Mouse (Mus musculus) left cerebral cortex, postnatal 36 days (tissue): ENCODE results near the gene Nsg2. TPM values are rescaled to one million over a fixed set of nuclear protein-coding genes. Genes with fewer than 3 reads are reported as not detected.

Experiments used
- DNase-seq, 2 experiments: peaks; one replicate each; pipeline ENCODE4 v3.0.0; 2021 to 2022; ENCODE audit warnings: low spot score in 2 of 2, mixed read lengths in 1 of 2
- intact Hi-C: fragments of 180-260 bp; cut with DNase I; formaldehyde crosslinking; loops from one replicate; pipeline ENCODE4 v1.15.1; 2025
- total RNA-seq, 2 experiments: library from RNA; stranded (reverse); gene quantifications; 2 replicates each; pipeline ENCODE4 v1.2.3; 2021

The Nsg2 gene
- total RNA-seq, 2 experiments from 2014 or later = 603 to 618 TPM

DNA sequence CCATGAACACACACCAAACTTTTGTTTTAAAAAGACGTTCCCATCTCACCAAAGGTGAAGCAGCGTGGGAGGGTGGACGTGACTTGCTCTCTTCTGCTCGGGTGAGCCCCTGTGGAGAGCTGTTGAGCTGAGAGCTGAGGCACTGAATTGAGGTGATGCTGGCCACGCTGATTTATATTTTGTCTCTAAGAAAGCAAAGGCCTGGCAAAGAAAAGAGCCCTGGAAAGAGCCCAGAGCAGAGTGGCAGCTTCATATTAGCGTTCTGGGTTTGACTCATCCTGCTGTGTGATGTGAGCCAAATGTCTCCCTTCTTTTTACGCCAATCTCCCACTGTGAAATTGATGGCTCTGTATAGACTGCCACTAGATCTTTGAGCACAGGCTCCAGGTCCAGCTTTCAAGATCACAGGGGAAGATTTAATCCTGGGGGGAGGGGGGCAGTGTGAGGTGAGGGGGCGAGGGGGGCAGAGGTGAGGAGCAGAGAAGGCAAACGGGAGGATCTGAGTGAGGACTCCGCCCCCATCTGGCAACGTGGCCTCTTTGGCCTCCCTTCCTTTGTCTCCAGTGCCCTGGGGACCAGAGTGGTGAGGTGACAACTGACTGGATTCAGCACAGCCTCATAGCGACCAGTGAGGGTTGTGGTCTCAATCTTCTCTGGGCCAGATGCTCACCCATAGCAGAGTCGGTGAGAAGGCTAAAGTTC, 9.8 kb downstream of the Nsg2 start:
- DNase-seq = no peak
- intact Hi-C loops = no loop called here

- intact Hi-C loops = no loop called here
- DNase-seq = no peak
These were observed 10.4 kb downstream of the Nsg2 start for GRCm38 (mm10) chr11:32010663-32010970.

DNA sequence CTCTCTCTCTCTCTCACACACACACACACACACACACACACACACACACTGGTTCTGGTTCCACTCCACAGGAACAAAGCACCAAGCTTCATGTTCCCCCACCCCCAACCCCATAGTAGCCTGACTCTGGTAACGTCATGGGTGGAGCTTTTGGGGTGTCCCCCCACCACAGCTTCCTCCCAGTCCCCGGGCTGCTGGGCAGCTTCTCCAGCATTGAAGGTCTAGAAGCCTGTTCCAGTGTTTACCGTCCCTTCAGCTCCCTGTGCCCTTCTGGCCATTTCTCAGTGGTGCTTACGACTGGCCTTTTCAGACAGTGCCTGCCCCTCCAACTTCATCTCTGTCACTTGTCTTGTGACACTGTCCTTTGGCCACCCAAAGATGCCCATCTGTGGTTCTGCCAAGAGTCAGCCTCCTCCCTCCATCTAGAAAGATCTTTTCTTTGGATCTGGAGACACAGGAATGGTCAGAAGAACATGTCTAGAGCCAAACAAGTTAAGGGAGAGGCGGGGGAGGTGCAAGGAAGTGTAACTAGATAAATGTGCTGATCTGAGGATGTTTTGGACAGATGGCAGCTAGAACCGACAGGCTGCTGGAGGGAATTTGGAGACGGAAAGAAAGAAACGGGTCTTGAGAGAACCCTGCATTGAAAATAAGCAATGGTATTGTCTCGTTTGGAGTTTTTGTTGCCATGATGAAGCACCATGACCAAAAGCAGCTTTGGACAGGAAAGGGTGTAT, 11.8 kb downstream of the Nsg2 start:
- intact Hi-C loops = no loop called here
- DNase-seq = peak in 1 of 2 experiments; percentile 54

- intact Hi-C loops = no loop called here
- DNase-seq = no peak
These were observed 12.8 kb downstream of the Nsg2 start for GRCm38 (mm10) chr11:32013014-32013427.

DNA sequence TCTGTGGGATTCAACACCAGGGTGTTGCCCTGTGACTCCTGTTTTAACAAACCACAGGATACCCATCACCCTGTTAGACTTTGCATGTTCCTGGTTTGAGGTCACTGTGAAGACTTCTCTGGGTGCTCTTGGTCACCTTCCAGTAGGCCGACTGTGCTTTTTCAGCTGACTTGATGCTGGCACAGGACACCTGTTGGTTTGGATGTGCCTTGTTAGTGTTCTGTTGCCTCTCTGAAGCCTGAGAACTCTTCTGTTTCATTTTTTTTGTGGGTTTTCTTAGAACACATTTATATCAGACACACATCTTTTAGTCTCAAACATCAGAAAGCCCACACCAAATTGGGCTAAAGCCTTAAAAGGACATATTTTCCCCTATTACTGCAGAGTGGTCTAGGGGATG, 13.3 kb downstream of the Nsg2 start:
- no peak for DNase-seq
- intact Hi-C loops = no loop called here

DNA sequence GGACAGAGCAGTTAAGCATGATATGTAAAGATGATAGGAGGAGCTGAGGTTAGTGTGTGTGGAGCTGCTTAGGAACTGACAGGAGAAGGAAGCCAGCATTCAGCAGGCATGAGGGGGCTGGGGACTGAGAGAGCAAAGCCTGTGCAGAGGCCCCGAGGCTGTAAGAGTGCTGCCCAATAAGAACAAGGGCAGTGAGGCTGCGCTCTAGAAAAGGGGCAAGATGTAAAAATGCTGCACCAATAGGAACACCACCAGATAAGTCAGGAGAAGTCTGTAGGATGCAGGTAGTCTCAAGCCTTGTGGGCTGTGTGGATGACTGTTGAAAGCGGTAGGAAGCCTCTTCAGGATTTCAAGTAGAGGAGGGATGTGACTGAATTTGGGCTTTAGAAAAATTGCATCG, 17.9 kb downstream of the Nsg2 start:
- intact Hi-C loops = loop anchor here (5.0 kb wide), 1 partner anchor 44 kb away; no protein-coding TSS in a partner anchor
- DNase-seq = no peak

GRCm38 (mm10) chr11:32020031-32020965, 20.0 kb downstream of the Nsg2 start:
- DNase-seq = no peak
- intact Hi-C loops = no loop called here

DNA sequence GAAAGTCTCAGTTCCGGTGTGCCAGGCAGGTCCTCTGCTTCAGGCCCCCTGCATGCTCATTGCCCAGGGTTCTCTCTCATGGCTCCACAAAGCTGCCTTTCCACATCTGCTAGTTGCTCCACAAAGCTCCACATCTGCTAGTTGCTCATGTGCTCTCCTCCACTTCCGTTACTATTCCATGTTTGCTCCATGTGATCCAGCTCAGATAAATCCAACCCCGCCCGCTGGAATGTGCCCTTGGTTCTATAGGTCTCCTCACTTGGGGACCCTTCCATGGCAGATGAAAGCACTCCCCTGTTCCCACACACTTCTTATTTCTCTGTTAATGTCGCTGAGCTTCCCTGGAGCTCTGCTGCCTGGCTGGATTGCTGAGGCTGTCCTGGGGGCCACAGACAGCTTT, 26.4 kb downstream of the Nsg2 start:
- no peak for DNase-seq
- intact Hi-C loops = no loop called here

GRCm38 (mm10) chr11:32027474-32028342, 27.4 kb downstream of the Nsg2 start:
- DNase-seq = peak; percentile 46 to 55
- intact Hi-C loops = no loop called here

- DNase-seq = no peak
- intact Hi-C loops = no loop called here
These were observed 28.3 kb downstream of the Nsg2 start for GRCm38 (mm10) chr11:32028605-32029004.

DNA sequence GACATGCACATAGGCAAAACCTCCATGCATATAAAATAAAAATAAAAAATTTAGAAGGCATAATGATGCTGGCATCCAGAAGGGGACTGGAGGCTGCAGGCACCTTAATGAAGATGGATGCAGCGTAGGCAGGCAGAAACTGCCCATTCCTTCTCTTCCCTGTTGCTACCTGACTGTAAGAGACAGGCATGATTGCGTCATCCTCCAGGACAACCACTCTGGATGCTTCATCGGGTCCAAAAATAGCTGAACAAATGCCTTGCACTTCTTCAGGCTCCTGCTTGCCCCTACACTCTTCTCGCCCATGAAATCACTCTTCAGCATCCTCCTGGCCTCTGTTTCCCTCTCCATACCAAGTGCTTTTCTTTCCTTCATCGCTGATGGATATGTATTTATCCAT, 29.1 kb downstream of the Nsg2 start:
- intact Hi-C loops = no loop called here
- DNase-seq = no peak

- intact Hi-C loops = no loop called here
- no peak for DNase-seq
These were observed 31.1 kb downstream of the Nsg2 start for GRCm38 (mm10) chr11:32031396-32031795.

DNA sequence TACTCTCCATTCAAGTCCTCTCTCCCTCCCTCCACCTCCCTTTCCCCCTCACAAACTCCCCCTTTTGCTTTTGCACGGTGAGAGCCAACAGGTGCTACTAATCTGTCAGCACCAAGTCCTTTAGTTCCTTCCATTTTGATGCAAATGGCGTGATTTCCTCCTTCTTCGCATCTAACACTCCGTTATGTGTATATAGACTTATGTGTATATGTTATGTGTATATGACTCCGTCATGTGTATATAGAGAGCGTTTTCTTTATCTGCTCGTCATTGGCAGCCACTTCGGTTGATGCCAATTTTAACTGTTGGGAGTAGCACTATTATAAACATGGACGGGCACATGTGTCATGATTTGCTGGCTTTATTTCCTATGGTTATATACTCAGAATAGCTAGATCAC, 31.8 kb downstream of the Nsg2 start:
- intact Hi-C loops = no loop called here
- no peak for DNase-seq

DNA sequence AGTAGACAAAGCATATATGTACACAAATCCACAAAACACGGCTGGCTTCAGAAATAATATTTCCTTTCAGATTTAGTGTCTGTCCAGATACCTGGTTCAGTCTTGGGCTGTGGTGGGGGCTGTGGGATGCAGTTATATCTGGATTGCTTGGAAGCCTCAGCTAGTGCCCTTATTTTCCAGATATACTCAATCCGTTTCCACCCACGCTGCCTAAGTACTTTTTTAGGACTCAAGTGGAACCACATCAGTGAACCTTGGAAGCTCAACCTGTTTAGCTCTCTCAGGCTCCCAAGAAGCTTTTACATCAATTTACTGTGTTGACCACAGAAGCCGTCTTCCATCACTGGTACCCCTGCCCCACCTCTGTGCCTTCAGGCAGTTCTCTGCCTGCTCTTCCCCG, 35.6 kb downstream of the Nsg2 start:
- intact Hi-C loops = no loop called here
- DNase-seq = no peak

DNA sequence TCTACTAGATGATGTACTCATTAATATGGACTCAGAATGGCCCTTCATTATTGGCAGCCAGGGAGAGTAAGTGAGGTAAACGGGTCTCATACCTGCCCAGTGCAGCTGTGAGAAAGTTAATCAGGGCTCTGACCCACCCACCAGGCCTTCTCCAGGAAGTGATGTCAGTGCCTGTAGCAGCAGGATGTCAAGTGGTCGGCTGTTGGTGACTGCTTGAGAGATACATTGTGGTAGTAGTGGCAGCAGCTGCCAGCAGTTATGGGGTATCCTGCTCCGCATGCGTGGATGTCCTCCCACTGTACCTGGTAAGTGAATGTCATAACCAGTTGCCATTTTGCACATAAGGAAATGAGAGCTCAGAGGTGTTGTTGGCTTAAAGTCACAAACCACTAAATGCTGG, 39.4 kb downstream of the Nsg2 start:
- DNase-seq = no peak
- intact Hi-C loops = no loop called here

- no peak for DNase-seq
- intact Hi-C loops = no loop called here
These were observed 57.1 kb downstream of the Nsg2 start for GRCm38 (mm10) chr11:32057389-32057788.

- intact Hi-C loops = no loop called here
- no peak for DNase-seq
These were observed 57.6 kb downstream of the Nsg2 start for GRCm38 (mm10) chr11:32057861-32058260.

- DNase-seq = no peak
- intact Hi-C loops = loop anchor here (5.0 kb wide), 4 partner anchors 44 to 96 kb away; partner anchors contain the start of gene Nsg2
These were observed 60.8 kb downstream of the Nsg2 start for GRCm38 (mm10) chr11:32061020-32061419.

DNA sequence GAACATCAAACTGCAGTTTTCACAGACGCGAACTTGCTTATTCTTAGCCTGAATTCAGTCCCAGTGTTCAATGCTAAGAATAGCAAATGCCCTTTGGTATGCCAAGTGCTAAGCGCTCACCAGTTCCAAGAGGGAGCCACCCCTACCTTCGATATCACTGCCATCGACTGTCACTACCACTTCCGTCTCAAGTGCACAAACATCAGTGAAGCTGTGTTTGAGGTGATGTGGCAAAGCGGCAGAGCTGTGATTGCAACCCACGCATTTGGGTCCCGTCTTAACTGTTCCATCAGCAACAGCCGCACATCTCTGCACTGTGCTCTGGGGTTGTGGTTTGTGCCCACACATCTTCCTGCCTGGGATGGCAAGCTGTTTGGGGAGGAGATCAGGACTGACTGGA, 61.6 kb downstream of the Nsg2 start:
- intact Hi-C loops = loop anchor here (5.0 kb wide), 4 partner anchors 45 to 95 kb away; partner anchors contain the start of gene Nsg2
- peak; percentile 51 to 63 for DNase-seq
